Comparison of ENCODE assay signal across 16 mouse cellular contexts in genomic region chr3:136455651-136456470, GRCm38 (mm10).
DNase-seq lines count a peak whose midpoint lies in the region; ATAC-seq and TF ChIP-seq lines count a peak whose summit lies in the region.
"Had no signal": no experiment of that assay in that cellular context is flagged by ENCODE, and none has a peak within 500 bp of the region (broad histone marks: within the 10 kb centered on the region; RNA-seq: fewer than 3 reads in every experiment).

No protein-coding gene starts in this region.

- ATAC-seq in hindbrain, embryonic 11.5 days (ENCODE audit: low FRiP score) = peak; percentile 91
- no peak for ATAC-seq in hindbrain, postnatal 0 days
- ATAC-seq in neural tube, embryonic 12.5 days (ENCODE audit: low FRiP score, low read depth) = 0 out of 2 replicates have a peak, but pooled peaks have one; percentile 29
- ATAC-seq in neural tube, embryonic 15.5 days (ENCODE audit: low FRiP score) = no peak
- peak; percentile 94 for ATAC-seq in midbrain, embryonic 11.5 days (ENCODE audit: low FRiP score)

- no peaks in the 10 kb centered on the region for H3K27me3 ChIP-seq in hindbrain, embryonic 11.5 days (ENCODE audit: control insufficient read depth, insufficient read depth, low read length)
- H3K27me3 ChIP-seq in hindbrain, postnatal 0 days (ENCODE audit: insufficient read depth, low read length) = no peaks in the 10 kb centered on the region
- no peaks in the 10 kb centered on the region for H3K27me3 ChIP-seq in neural tube, embryonic 12.5 days (replicated peaks)
- H3K27me3 ChIP-seq in neural tube, embryonic 15.5 days (replicated peaks) = no peaks in the 10 kb centered on the region
- H3K27me3 ChIP-seq in midbrain, embryonic 11.5 days (ENCODE audit: control insufficient read depth, insufficient read depth, low read length) = no peaks in the 10 kb centered on the region
- H3K27me3 ChIP-seq: heart, embryonic 15.5 days; hindbrain, embryonic 15.5 days; neural tube, embryonic 13.5 days had no signal

- H3K27ac ChIP-seq in hindbrain, embryonic 11.5 days (ENCODE audit: low read depth, low read length) = no peak overlapping the region
- H3K27ac ChIP-seq in hindbrain, postnatal 0 days = no peak overlapping the region
- H3K27ac ChIP-seq in neural tube, embryonic 12.5 days = no peak overlapping the region
- H3K27ac ChIP-seq in neural tube, embryonic 15.5 days (replicated peaks) = no peak overlapping the region
- H3K27ac ChIP-seq in midbrain, embryonic 11.5 days (ENCODE audit: low read depth, low read length) = no peak overlapping the region
- H3K27ac ChIP-seq: gastrocnemius, adult 2 months; heart, embryonic 15.5 days; hindbrain, embryonic 15.5 days; neural tube, embryonic 13.5 days had no signal

- H3K36me3 ChIP-seq in hindbrain, embryonic 11.5 days (ENCODE audit: control insufficient read depth, insufficient read depth, low read length) = no peaks in the 10 kb centered on the region
- H3K36me3 ChIP-seq in hindbrain, postnatal 0 days (ENCODE audit: insufficient read depth, low read length) = no peaks in the 10 kb centered on the region
- no peaks in the 10 kb centered on the region for H3K36me3 ChIP-seq in neural tube, embryonic 12.5 days
- H3K36me3 ChIP-seq in neural tube, embryonic 15.5 days = no peaks in the 10 kb centered on the region
- H3K36me3 ChIP-seq in midbrain, embryonic 11.5 days (ENCODE audit: control insufficient read depth, insufficient read depth, low read length) = no peaks in the 10 kb centered on the region
- H3K36me3 ChIP-seq: heart, embryonic 15.5 days; hindbrain, embryonic 15.5 days; neural tube, embryonic 13.5 days had no signal

- DNase-seq in hindbrain, embryonic 11.5 days (ENCODE audit: low spot score) = peak; percentile 15
- DNase-seq in hindbrain, postnatal 0 days (ENCODE audit: low spot score) = no peak
- DNase-seq in midbrain, embryonic 11.5 days (ENCODE audit: low spot score, missing footprints) = peak; percentile 86
- DNase-seq in retina, postnatal 1 day = peak; percentile 11
- no peak for DNase-seq in thymus, postnatal 36 days
- DNase-seq in B cell, adult 2 months = no peak
- DNase-seq: cerebellum, adult 9-10 months; gastrocnemius, adult 2 months; heart, adult 11 months; kidney, adult 11 months; thymus, postnatal 4 days had no signal

- no peaks in the 10 kb centered on the region for H3K9me3 ChIP-seq in hindbrain, embryonic 11.5 days (ENCODE audit: control insufficient read depth, low read length)
- H3K9me3 ChIP-seq in hindbrain, postnatal 0 days (ENCODE audit: low read length) = no peaks in the 10 kb centered on the region
- no peaks in the 10 kb centered on the region for H3K9me3 ChIP-seq in neural tube, embryonic 12.5 days
- H3K9me3 ChIP-seq in neural tube, embryonic 15.5 days (replicated peaks) = no peaks in the 10 kb centered on the region
- no peaks in the 10 kb centered on the region for H3K9me3 ChIP-seq in midbrain, embryonic 11.5 days (ENCODE audit: control insufficient read depth, low read length)
- H3K9me3 ChIP-seq: heart, embryonic 15.5 days; hindbrain, embryonic 15.5 days; neural tube, embryonic 13.5 days had no signal

- H3K9ac ChIP-seq in hindbrain, embryonic 11.5 days (ENCODE audit: low read depth, low read length) = no peak overlapping the region
- no peak overlapping the region for H3K9ac ChIP-seq in hindbrain, postnatal 0 days (replicated peaks; ENCODE audit: low read length)
- no peak overlapping the region for H3K9ac ChIP-seq in neural tube, embryonic 12.5 days
- no peak overlapping the region for H3K9ac ChIP-seq in neural tube, embryonic 15.5 days (replicated peaks)
- no peak overlapping the region for H3K9ac ChIP-seq in midbrain, embryonic 11.5 days (ENCODE audit: low read length)
- H3K9ac ChIP-seq: heart, embryonic 15.5 days; hindbrain, embryonic 15.5 days; neural tube, embryonic 13.5 days had no signal

- WGBS in hindbrain, embryonic 11.5 days = 65% methylated on average over 7 of the region's 7 CpGs
- WGBS in hindbrain, postnatal 0 days = 47% methylated on average over 7 of the region's 7 CpGs
- 71% methylated on average over 7 of the region's 7 CpGs for WGBS in neural tube, embryonic 12.5 days
- WGBS in neural tube, embryonic 15.5 days = 63% methylated on average over 7 of the region's 7 CpGs
- WGBS in midbrain, embryonic 11.5 days = 54% methylated on average over 7 of the region's 7 CpGs

- H3K4me3 ChIP-seq in hindbrain, embryonic 11.5 days (ENCODE audit: low read depth, low read length) = no peak overlapping the region
- no peak overlapping the region for H3K4me3 ChIP-seq in hindbrain, postnatal 0 days (ENCODE audit: low read length)
- H3K4me3 ChIP-seq in neural tube, embryonic 12.5 days = no peak overlapping the region
- H3K4me3 ChIP-seq in neural tube, embryonic 15.5 days (replicated peaks) = no peak overlapping the region
- H3K4me3 ChIP-seq in midbrain, embryonic 11.5 days (ENCODE audit: low read depth, low read length) = no peak overlapping the region
- H3K4me3 ChIP-seq: gastrocnemius, adult 2 months; heart, embryonic 15.5 days; hindbrain, embryonic 15.5 days; neural tube, embryonic 13.5 days had no signal

- no peaks in the 10 kb centered on the region for H3K4me1 ChIP-seq in hindbrain, embryonic 11.5 days (replicated peaks; ENCODE audit: control insufficient read depth, insufficient read depth, low read length)
- H3K4me1 ChIP-seq in hindbrain, postnatal 0 days (ENCODE audit: insufficient read depth, low read length) = no peaks in the 10 kb centered on the region
- no peaks in the 10 kb centered on the region for H3K4me1 ChIP-seq in neural tube, embryonic 12.5 days
- no peaks in the 10 kb centered on the region for H3K4me1 ChIP-seq in neural tube, embryonic 15.5 days
- peaks cover 4% of the 10 kb centered on the region; the same call in 1 of the 2 replicates for H3K4me1 ChIP-seq in midbrain, embryonic 11.5 days (ENCODE audit: control insufficient read depth, insufficient read depth, low read length)
- H3K4me1 ChIP-seq: heart, embryonic 15.5 days; hindbrain, embryonic 15.5 days; neural tube, embryonic 13.5 days had no signal

- no peak for TF ChIP-seq CTCF in hindbrain, postnatal 0 days (IDR thresholded peaks at IDR 0.05; ENCODE audit: low read depth)

- H3K4me2 ChIP-seq in hindbrain, embryonic 11.5 days (replicated peaks; ENCODE audit: low read depth, low read length) = no peak overlapping the region
- no peak overlapping the region for H3K4me2 ChIP-seq in hindbrain, postnatal 0 days (ENCODE audit: low read depth, low read length)
- H3K4me2 ChIP-seq in neural tube, embryonic 12.5 days (replicated peaks) = no peak overlapping the region
- H3K4me2 ChIP-seq in neural tube, embryonic 15.5 days = no peak overlapping the region
- no peak overlapping the region for H3K4me2 ChIP-seq in midbrain, embryonic 11.5 days
- H3K4me2 ChIP-seq: heart, embryonic 15.5 days; hindbrain, embryonic 15.5 days; neural tube, embryonic 13.5 days had no signal

Comparison
In these comparisons a context has a peak if more than half of its experiments do, and no peak if none do; other contexts are left out.
1. ATAC-seq: peak in hindbrain, embryonic 11.5 days (single experiment), neural tube, embryonic 12.5 days (single experiment) and midbrain, embryonic 11.5 days (single experiment); none in hindbrain, postnatal 0 days (single experiment) and neural tube, embryonic 15.5 days (single experiment).
2. DNase-seq: peak in hindbrain, embryonic 11.5 days (single experiment), midbrain, embryonic 11.5 days (single experiment) and retina, postnatal 1 day (single experiment); none in hindbrain, postnatal 0 days (single experiment), thymus, postnatal 36 days (0 of 2) and B cell, adult 2 months (0 of 2).